Mouse (Mus musculus) erythroid progenitor cell, adult 5-6 weeks (primary cell): ENCODE data around the gene Fcrl6. TPM values are rescaled to one million over a fixed set of nuclear protein-coding genes. Genes with fewer than 3 reads are reported as not detected.

ENCODE experiments used
- ATAC-seq: replicated peaks from 2 replicates; pipeline ENCODE4 v1.8.0; 2016; ENCODE audit warnings: moderate number of reproducible peaks, mild to moderate bottlenecking, moderate TSS enrichment, inconsistent platforms; ENCODE audit not compliant: poor library complexity, low FRiP score, severe bottlenecking
- total RNA-seq, 2 experiments: library from RNA; stranded (forward) in 1 of 2; stranded (reverse) in 1 of 2; fragments of 150-400 nt in 1 of 2; fragments of 186-747, 209-891 nt in 1 of 2; gene quantifications; 2 replicates each; pipeline versions ENCODE4 v1.2.3 to v1.2.4; 2015 to 2017; ENCODE audit warnings: low replicate concordance in 2 of 2

The Fcrl6 gene
- total RNA-seq, 2 experiments from 2014 or later = not detected

- no peak for ATAC-seq
Measured at GRCm38 (mm10) chr1:172616537-172617300, 14.4 kb upstream of the Fcrl6 start.

DNA sequence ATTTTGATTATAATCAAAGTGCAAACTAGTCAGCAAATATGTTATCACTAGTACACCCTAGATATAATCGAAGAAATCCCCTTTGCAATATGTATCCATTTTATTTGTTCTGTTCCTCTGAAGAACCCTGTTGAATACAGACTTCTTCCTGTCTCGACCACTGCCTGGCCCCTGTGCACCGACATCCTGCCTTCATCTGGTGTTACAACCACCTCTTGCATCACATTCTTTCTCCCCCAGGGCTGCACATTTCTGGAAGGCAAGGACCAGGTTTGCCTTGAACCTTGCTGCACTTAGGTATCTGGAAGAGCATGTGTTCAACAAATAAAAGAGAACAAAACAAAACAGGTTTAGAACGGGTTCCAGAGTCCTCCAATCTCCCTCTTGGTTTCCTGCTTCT, 13.1 kb upstream of the Fcrl6 start:
- no peak for ATAC-seq

- ATAC-seq = no peak
Measured at GRCm38 (mm10) chr1:172614654-172615053, 12.3 kb upstream of the Fcrl6 start.

- no peak for ATAC-seq
Measured at GRCm38 (mm10) chr1:172612745-172613144, 10.4 kb upstream of the Fcrl6 start.

DNA sequence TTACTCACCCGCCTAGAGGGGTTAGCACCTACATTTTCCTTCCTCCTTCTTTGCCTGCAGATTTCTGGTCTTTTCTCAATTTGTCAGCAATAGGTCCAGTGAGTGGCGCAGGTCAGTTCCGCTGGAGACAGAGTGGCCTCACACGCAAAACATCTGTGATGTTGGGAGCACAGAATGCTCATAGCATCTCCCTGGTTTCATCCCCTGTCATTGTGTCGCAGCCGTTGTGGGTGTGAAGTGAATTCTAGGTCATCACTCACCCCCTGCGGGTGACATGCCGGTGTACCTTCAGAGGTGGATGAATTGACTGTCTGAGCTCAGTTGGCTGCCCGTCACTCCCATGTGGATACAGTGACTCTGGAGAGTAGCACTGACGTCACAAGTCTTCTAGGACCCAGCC, 9.0 kb upstream of the Fcrl6 start:
- no peak for ATAC-seq

GRCm38 (mm10) chr1:172594495-172594894, 7.9 kb downstream of the Fcrl6 start:
- ATAC-seq = no peak

- ATAC-seq = no peak
Measured at GRCm38 (mm10) chr1:172593956-172594355, 8.4 kb downstream of the Fcrl6 start.

- ATAC-seq = no peak
Measured at GRCm38 (mm10) chr1:172593321-172593720, 9.0 kb downstream of the Fcrl6 start.

DNA sequence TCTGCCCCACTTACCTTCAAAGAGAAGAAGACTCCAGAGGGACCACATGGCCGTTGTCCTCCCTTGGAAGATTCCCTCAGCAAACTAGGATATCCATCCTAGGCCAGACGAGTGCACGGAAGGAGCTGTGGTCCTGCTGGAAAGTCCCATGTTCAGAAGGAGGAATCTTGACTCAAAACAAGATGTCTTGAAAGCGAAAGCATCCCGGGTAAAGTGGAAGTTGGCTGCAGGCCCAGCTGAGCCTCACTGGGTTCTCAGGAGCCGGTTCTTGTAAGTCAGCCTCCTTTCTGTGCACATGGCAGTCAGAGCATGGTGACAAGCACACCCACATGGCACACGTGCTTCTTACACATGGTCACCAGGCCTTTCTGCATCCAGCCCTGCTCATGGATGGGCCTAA, 12.0 kb downstream of the Fcrl6 start, which contains the start of gene Slamf8:
TSS of gene Slamf8 (minus strand) at position 184 of the 400 bp plus-strand sequence.
- no peak for ATAC-seq

- ATAC-seq = no peak
Measured at GRCm38 (mm10) chr1:172585612-172586567, 16.5 kb downstream of the Fcrl6 start.

DNA sequence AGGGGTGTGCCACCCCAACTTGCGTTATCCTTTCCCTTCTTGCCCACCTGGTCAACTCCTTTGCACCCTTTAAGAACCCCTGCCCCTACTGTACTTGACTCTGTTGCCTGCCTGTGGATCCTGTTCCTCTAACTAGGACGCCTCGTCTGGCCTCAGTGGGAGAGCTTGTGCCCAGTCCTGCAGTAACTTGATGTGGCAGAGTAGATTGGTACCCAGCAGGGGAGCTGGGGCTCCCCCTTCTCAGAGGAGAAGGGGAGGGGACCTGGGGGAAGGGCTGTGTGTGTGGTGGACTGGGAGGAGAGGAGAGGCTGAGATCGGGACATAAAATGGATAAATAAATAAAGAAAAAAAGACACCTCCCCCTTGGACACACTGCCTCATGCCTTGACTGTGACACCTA, 17.3 kb downstream of the Fcrl6 start:
- no peak for ATAC-seq

GRCm38 (mm10) chr1:172584271-172584670, 18.1 kb downstream of the Fcrl6 start:
- no peak for ATAC-seq

GRCm38 (mm10) chr1:172582436-172582835, 19.9 kb downstream of the Fcrl6 start:
- no peak for ATAC-seq

DNA sequence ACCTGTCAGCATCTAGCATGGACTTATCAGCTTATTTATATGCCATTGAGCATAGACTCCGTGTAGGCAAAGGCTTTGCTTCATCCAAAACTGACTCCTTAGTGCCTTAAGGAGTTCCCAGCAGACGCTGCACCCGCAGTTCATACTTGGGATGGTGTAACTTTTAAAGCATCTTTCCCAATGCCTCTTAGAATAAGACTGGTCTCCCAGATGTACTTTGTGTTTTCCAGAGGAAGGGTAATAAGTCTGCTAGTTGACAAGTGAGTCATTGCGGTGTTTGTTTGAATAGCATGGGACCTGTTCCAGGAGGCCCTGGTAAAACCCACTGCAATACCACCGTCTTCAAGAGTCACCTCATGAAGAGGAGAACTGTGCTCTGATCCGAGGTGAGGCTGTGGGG, 22.2 kb downstream of the Fcrl6 start:
- no peak for ATAC-seq

- no peak for ATAC-seq
Measured at GRCm38 (mm10) chr1:172567758-172568157, 34.6 kb downstream of the Fcrl6 start.

DNA sequence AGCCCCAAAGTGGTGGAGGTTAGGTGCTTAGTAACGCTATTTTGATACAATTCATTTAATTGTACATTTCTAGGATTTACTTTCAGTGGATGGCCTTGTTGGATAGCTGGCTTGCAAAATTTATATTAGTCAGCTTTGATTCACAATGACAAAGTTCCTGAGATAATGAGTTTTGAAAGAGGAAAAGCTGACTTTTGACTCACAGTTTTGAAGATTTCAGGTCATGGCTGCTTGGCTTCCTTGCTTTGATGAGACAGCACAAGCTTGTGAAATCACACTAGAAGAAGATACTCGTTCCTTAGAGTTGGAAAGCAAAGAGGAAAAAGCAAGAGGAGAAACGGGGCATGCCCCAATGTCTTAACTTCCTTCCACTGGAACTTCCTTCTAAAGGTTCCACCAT, 36.2 kb downstream of the Fcrl6 start:
- ATAC-seq = no peak

- ATAC-seq = no peak
Measured at GRCm38 (mm10) chr1:172563465-172563828, 38.9 kb downstream of the Fcrl6 start.

- ATAC-seq = no peak
Measured at GRCm38 (mm10) chr1:172562641-172563464, 39.5 kb downstream of the Fcrl6 start.

DNA sequence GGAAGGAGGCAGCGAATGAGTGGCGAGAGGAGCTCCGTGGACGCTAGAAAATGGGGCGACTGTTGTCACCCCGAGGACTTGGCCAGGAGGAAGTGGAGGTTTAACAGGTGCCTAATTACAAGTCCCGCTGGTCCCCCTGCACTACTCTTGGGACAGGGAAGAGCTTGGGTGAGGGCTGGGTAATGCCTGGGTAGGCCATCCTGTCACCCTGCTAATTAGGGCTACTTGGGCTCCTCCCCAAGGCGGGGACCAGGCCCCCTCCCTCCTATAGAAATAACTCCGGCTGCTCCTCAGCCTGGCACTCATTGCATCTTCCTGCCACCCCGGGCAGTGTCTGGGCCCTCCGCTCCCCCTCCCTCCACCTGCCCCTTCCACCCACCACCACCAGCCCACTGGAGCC, 46.7 kb downstream of the Fcrl6 start, which contains the start of gene Vsig8:
TSS of gene Vsig8 (plus strand) at position 301 of the 400 bp plus-strand sequence.
- no peak for ATAC-seq

- ATAC-seq = no peak
Measured at GRCm38 (mm10) chr1:172552623-172553022, 49.7 kb downstream of the Fcrl6 start.
